Mouse (Mus musculus): ENCODE measurements around the gene Slc34a1.

DNA sequence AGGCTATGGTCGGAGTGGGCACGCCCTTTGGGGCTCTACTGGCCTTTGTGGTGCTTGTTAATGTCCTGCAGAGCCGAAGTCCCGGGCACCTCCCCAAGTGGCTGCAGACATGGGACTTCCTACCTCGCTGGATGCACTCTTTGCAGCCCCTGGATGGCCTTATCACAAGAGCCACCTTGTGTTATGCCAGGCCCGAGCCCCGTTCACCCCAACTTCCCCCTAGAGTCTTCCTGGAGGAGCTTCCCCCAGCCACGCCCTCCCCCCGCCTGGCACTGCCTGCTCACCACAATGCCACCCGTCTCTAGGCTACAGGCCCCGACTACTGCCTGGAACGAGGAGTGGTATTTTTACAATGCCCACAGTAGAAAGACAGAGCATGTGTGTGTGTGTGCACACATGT, 15.3 kb downstream of the Slc34a1 start:
- TF ChIP-seq POLR2A (IDR thresholded peaks at IDR 0.05; ENCODE audit: borderline replicate concordance, control insufficient read depth, low read depth, low read length) (no peak), CTCF (IDR thresholded peaks at IDR 0.05; ENCODE audit: control insufficient read depth, insufficient read depth, low read length) (no peak)

All from bone marrow, adult 2 months (tissue).